Mouse (Mus musculus) effector memory CD4-positive, alpha-beta T cell, adult 7 months (primary cell): ENCODE results near the gene Cog2. TPM values are rescaled to one million over a fixed set of nuclear protein-coding genes. Genes with fewer than 3 reads are reported as not detected.

Experiments
- polyA plus RNA-seq: library from polyadenylated mRNA; unstranded; fragments of 100-300 nt; shearing (Covaris generic); gene quantifications from one replicate; pipeline ENCODE4 v1.2.1, GENCODE M21; 2017

Gene Cog2
- polyA plus RNA-seq = 50.8 TPM

DNA sequence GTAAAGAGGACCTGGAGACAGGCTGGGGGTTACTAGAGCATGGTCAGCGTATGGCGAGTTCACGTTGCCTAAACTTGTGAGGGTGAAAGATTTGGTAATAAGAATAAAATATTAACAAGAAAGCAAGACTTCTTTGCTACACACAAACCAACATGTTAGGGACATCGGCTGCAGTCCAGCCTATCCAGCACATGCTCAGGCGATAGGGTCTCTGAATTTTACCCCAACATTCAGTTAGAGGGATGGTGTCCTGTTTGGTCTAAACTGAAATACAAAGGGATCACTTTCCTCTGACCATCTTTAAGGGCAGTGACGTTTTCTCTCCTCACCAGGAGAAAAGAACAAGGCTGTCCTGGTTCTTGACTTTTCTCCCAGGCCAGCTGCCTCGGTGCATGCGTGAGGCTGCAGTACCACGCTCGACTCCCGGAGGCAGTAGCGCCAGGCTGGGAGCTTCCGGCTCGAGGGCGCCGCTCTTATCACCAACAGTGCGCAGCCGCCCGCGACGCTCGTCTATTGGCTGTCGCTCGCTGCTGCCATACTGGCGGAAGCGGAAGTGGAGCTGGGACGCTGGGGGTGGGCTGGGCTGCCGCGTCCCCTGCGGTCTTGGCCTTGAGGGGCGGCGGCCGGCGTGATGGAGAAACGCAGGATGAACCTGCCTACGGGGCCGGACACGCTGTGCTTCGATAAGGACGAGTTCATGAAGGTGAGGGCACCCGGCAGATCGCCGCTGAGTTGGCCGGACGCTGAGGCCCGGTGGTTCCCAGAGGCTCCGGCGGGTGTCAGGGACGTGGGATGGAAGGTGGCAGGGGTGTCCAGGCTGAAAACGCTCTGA lies at the start of gene Cog2:
Gene Cog2 (plus strand): TSS at position 519 of the 832 bp plus-strand sequence.

DNA sequence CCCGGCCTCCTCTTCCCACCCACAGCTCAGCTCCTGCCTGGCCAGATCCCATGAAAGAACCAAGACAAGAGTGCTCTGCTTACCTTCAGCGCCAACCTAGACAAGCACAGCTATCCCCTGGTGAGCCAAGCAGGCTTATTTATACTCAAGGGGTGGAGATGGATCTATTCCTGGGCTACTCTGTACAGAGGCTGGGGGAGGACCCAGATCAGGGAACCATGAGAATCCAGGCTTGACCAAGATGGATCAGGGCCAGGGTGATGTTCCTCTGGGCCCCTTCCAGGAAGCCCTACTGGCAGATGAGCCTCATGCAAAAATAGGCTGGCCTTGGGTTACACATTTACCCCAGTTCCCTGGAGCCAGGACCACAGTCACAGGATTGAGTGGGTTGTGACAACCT lies 49.0 kb downstream of the Cog2 start, which contains the start of gene Agt:
Gene Agt (minus strand): TSS at position 114 of the 400 bp plus-strand sequence.

DNA sequence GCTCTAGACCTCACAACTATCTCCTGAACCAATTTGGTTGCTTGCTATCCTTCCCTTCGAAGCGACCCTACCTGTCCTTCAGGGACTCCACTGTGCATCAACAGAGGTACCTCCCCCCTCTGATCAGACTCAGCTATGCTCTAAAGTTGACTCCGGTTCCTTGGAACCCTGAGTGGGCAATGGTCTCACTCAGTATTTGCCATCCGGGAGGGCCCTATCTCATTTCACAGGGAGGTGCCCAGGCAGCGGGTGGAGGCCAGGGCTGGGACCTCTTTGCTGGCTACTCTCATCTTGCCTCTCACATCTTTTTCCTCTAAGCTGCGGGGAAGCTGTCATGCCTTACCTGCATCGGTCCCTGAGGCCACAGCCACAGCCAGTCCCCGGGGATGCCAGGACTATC lies 55.2 kb downstream of the Cog2 start, which contains the start of gene Capn9:
Gene Capn9 (plus strand): TSS at position 301 of the 400 bp plus-strand sequence.

Other genes with a start within 250 kb of the Cog2 start
- not detected for gene Pgbd5, start 81.1 kb upstream of the Cog2 start, polyA plus RNA-seq
- not detected for gene Agt, start 48.9 kb downstream of the Cog2 start, polyA plus RNA-seq
- gene Capn9, start 55.3 kb downstream of the Cog2 start, polyA plus RNA-seq = not detected
- gene 2310022B05Rik, start 142.6 kb downstream of the Cog2 start, polyA plus RNA-seq = 4.1 TPM
- 56.5 TPM for gene Ttc13, start 201.2 kb downstream of the Cog2 start, polyA plus RNA-seq
- gene Arv1, start 201.4 kb downstream of the Cog2 start, polyA plus RNA-seq = 19.9 TPM
- gene Fam89a, start 231.1 kb downstream of the Cog2 start, polyA plus RNA-seq = 1.1 TPM